Mouse (Mus musculus) ES-E14 (cell line): ENCODE results near the gene Smarcc2. TPM values are rescaled to one million over a fixed set of nuclear protein-coding genes. Genes with fewer than 3 reads are reported as not detected.

Source experiments
- DNase-seq: peaks from one replicate; pipeline ENCODE4 v3.0.0-alpha.2; 2013; ENCODE audit warnings: low read depth, low spot score
- H3K27ac ChIP-seq: 2 replicates; pipeline ENCODE4 v1.5.1; 2012; ENCODE audit warnings: low read depth, mild to moderate bottlenecking, low read length, moderate library complexity, mixed read lengths; ENCODE audit not compliant: poor library complexity, insufficient read depth, severe bottlenecking
- H3K36me3 ChIP-seq: 2 replicates; pipeline ENCODE4 v1.6.1; 2012; ENCODE audit warnings: mild to moderate bottlenecking, low read length, moderate library complexity, mixed read lengths; ENCODE audit not compliant: control insufficient read depth, poor library complexity, insufficient read depth, severe bottlenecking
- H3K4me1 ChIP-seq, 2 experiments: fragments of 150-350 bp in 1 of 2; sonication (generic) in 1 of 2; 2 replicates each; pipeline ENCODE4 v1.6.1; 2012; ENCODE audit warnings: low read length in 2 of 2, mild to moderate bottlenecking in 1 of 2, mixed read lengths in 1 of 2; ENCODE audit not compliant: control insufficient read depth in 2 of 2, insufficient read depth in 2 of 2, poor library complexity in 1 of 2
- H3K4me3 ChIP-seq, 2 experiments: fragments of 150-350 bp in 1 of 2; sonication (generic) in 1 of 2; 2 replicates each; pipeline ENCODE4 v1.5.1; 2012; ENCODE audit warnings: low read length in 2 of 2, low read depth in 1 of 2, mild to moderate bottlenecking in 1 of 2, mixed read lengths in 1 of 2; ENCODE audit not compliant: insufficient read depth in 1 of 2, poor library complexity in 1 of 2, severe bottlenecking in 1 of 2
- H3K9ac ChIP-seq: 2 replicates; pipeline ENCODE4 v1.6.1; 2012; ENCODE audit warnings: low read depth, mild to moderate bottlenecking, low read length, mixed read lengths; ENCODE audit not compliant: poor library complexity, insufficient read depth, severe bottlenecking
- H3K9me3 ChIP-seq: fragments of 150-350 bp; sonication (generic); 2 replicates; pipeline ENCODE4 v1.6.1; 2012; ENCODE audit warnings: low read depth, mild to moderate bottlenecking, low read length; ENCODE audit not compliant: control insufficient read depth, insufficient read depth
- CHD2 ChIP-seq: IDR thresholded peaks from 2 replicates; pipeline ENCODE4 v1.6.1; 2014; ENCODE audit warnings: mild to moderate bottlenecking, low read depth, low read length, inconsistent platforms
- HCFC1 ChIP-seq: IDR thresholded peaks from 2 replicates; pipeline ENCODE4 v1.6.1; 2012; ENCODE audit warnings: low read length, inconsistent platforms, borderline replicate concordance; ENCODE audit not compliant: insufficient read depth
- MAFK ChIP-seq: IDR thresholded peaks from 2 replicates; pipeline ENCODE4 v1.6.1; 2014; ENCODE audit warnings: mild to moderate bottlenecking, low read depth, low read length, inconsistent platforms; ENCODE audit not compliant: insufficient read depth
- ZC3H11A ChIP-seq: IDR thresholded peaks from 2 replicates; pipeline ENCODE4 v1.6.1; 2012; ENCODE audit warnings: low read depth, mild to moderate bottlenecking, inconsistent platforms, low read length, borderline replicate concordance
- ZNF384 ChIP-seq: IDR thresholded peaks from 2 replicates; pipeline ENCODE4 v1.6.1; 2012; ENCODE audit warnings: low read depth, low read length, inconsistent platforms
- in situ Hi-C, 2 experiments: fragments of 600-800 bp; cut with MboI; formaldehyde crosslinking; loops; one replicate each; pipeline ENCODE4 v1.15.1; 2025; ENCODE audit warnings: low sequenced_read_pairs in 2 of 2, inconsistent platforms in 1 of 2; ENCODE audit not compliant: unreplicated experiment in 2 of 2
- total RNA-seq: library from RNA; depleted of rRNA; stranded (reverse); fragments of 300-350 nt; gene quantifications from 2 replicates; pipeline ENCODE4 v1.2.3, GENCODE M21; 2012; rRNA removed

Gene Smarcc2
- 18.9 and 22.8 TPM in 2 replicates for total RNA-seq

DNA sequence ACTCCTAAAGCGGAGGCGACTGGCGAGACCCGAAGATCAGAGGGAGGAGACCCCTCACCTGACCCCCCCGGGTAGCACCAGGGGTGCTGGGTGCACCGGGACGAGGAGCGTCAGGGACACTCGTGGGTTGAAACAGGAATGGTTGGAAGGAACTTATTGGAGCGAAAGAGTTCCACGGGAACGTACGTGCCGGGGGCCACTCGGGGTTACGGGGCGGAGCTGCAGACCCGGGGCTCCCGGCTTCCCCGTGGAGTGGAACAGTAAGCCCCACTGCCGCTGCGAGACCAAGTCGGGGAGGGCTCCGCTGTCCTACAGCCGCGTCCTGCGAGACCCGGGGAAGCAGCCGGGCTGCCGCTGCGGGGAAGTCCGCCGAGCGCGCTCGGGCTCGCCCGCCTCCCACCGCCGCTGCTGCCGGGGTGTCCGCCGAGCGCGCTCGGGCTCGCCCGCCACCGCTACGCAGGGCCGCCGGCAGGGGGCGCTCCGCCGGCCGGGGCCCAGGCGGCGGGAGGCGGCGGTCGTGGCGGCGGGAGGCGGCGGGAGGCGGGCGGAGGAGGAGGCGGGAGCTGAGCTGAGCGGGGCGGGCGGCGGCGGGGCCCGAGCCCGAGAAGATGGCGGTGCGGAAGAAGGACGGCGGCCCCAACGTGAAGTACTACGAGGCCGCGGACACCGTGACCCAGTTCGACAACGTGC, at the start of gene Smarcc2:
TSS of gene Smarcc2 (plus strand) at position 530 of the 690 bp plus-strand sequence.
- H3K36me3 ChIP-seq = no peaks in the 10 kb centered on the region
- TF ChIP-seq MAFK (no peak), ZNF384 (no peak), HCFC1 (no peak), ZC3H11A (no peak), CHD2 (no peak)
- peak; percentile 43 for DNase-seq
- in situ Hi-C loops = no loop called here
- peak within 1 kb of the TSS; percentile 88 to 99 for H3K4me3 ChIP-seq
- peak within 1 kb of the TSS; percentile 96 for H3K9ac ChIP-seq
- no peaks in the 10 kb centered on the region for H3K9me3 ChIP-seq
- H3K4me1 ChIP-seq = peaks cover 2 to 9% of the 10 kb centered on the region in 2 experiments; a peak in 2 of 4 replicates
- peak within 1 kb of the TSS; percentile 52; the same call in 1 of the 2 replicates for H3K27ac ChIP-seq

GRCm38 (mm10) chr10:128409692-128410559, 49.1 kb upstream of the Smarcc2 start:
- TF ChIP-seq MAFK = no peak
- peak; percentile 87 for TF ChIP-seq ZNF384
- TF ChIP-seq ZC3H11A = no peak
- 0 out of 2 replicates have a peak, but pooled peaks have one; percentile 58 for TF ChIP-seq HCFC1
- peak; percentile 95 for DNase-seq
- peaks cover 2 to 5% of the 10 kb centered on the region in 2 experiments; a peak in 1 of 4 replicates for H3K4me1 ChIP-seq
- peak overlapping the region; percentile 83 for H3K9ac ChIP-seq
- peaks cover 11% of the 10 kb centered on the region for H3K36me3 ChIP-seq
- in situ Hi-C loops = no loop called here
- H3K27ac ChIP-seq = peak overlapping the region; percentile 59; the same call in 1 of the 2 replicates
- H3K4me3 ChIP-seq = peak overlapping the region; percentile 83 to 95
- H3K9me3 ChIP-seq = no peaks in the 10 kb centered on the region

DNA sequence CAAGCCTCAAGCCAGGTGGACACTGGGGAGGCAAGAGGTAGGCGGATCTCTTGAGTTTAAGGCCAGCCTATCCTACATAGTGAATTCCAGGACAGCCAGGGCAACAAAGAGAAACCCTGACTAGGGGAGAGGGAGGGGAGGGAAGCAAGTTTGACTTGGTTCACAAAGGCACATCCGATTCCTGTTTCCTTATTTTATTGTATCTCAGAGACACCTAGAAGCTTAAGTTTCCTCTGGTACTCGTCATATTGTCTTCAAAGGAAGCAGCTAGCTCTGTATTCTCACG, 48.5 kb upstream of the Smarcc2 start:
- in situ Hi-C loops = no loop called here
- TF ChIP-seq MAFK (no peak), ZC3H11A (no peak), ZNF384 (no peak), HCFC1 (no peak), CHD2 (no peak)
- H3K4me3 ChIP-seq = peak overlapping the region; percentile 42 to 95; a peak in 3 of 4 replicates
- peaks cover 15% of the 10 kb centered on the region for H3K36me3 ChIP-seq
- peak overlapping the region; percentile 60; the same call in 1 of the 2 replicates for H3K9ac ChIP-seq
- peaks cover 2 to 5% of the 10 kb centered on the region in 2 experiments; a peak in 1 of 4 replicates for H3K4me1 ChIP-seq
- no peaks in the 10 kb centered on the region for H3K9me3 ChIP-seq
- no peak for DNase-seq
- no peak overlapping the region for H3K27ac ChIP-seq

GRCm38 (mm10) chr10:128411211-128412054, 47.6 kb upstream of the Smarcc2 start, which contains the start of the genes Nabp2 and Rnf41:
Gene Nabp2 (minus strand): TSS chr10:128411492.
Gene Rnf41 (plus strand): TSS chr10:128411657.
- Histone ChIP-seq H3K4me1 (peaks cover 2 to 5% of the 10 kb centered on the region in 2 experiments; a peak in 1 of 4 replicates), H3K27ac (peak within 1 kb of the TSS; percentile 85), H3K4me3 (peak within 1 kb of the TSS; percentile 95), H3K9ac (peak within 1 kb of the TSS; percentile 93), H3K36me3 (peaks cover 15% of the 10 kb centered on the region), H3K9me3 (no peaks in the 10 kb centered on the region)
- TF ChIP-seq ZNF384 = no peak
- TF ChIP-seq HCFC1 = peak; percentile 52; the same call in 1 of the 2 replicates
- TF ChIP-seq CHD2 = 0 out of 2 replicates have a peak, but pooled peaks have one; percentile 17
- in situ Hi-C loops = no loop called here
- DNase-seq = peak; percentile 98
